Mouse (Mus musculus) lung, postnatal 4 days (tissue): ENCODE measurements around the gene Wwox.

ENCODE experiments used
- DNase-seq, 2 experiments: peaks; one replicate each; pipeline ENCODE4 v3.0.0; 2021

Wwox gene

GRCm38 (mm10) chr8:114439334-114440204, at the start of gene Wwox:
Gene Wwox (plus strand): TSS chr8:114439655.
- DNase-seq: peak; percentile 99 to 100

DNA sequence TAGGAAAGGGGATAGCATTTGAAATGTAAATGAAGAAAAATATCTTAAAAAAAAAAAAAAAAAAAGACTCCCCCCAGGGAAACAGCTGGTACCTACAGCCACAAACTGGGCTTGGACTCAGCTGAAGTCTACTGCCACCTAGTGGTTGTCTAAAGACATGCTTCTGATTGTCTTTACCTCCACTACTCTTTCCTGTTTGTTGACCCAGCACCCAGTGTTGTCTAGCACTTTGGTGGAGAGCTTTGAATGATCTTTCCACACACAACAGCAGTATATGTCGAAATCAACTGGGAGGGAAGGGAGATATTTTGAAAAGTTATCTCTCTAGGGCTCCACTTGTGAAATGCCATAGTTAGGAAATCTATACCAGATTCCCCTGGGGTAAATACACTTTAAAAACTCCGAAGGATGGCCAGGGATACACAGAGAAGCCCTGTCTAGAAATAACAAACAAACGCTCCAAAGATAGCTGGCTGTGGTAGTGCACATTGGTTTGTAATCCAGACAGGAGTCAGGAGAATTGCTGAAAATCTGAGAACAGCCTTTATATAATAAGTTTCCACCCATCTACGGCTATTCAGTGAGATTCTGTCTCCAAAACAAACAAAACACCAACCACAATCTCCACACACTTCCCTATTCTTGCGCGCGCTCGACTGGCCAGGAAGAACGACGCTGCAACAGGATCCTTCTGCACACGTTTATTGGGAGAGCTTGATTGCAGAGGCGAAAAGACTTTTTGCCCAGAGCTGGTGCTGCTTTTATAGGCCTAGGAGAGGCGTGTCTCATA, 48.8 kb upstream of the Wwox start:
- DNase-seq: no peak

GRCm38 (mm10) chr8:114398326-114398725, 41.1 kb upstream of the Wwox start:
- DNase-seq: no peak

- DNase-seq: no peak
Measured at GRCm38 (mm10) chr8:114399273-114399672, 40.2 kb upstream of the Wwox start.

GRCm38 (mm10) chr8:114401679-114402078, 37.8 kb upstream of the Wwox start:
- DNase-seq: no peak

DNA sequence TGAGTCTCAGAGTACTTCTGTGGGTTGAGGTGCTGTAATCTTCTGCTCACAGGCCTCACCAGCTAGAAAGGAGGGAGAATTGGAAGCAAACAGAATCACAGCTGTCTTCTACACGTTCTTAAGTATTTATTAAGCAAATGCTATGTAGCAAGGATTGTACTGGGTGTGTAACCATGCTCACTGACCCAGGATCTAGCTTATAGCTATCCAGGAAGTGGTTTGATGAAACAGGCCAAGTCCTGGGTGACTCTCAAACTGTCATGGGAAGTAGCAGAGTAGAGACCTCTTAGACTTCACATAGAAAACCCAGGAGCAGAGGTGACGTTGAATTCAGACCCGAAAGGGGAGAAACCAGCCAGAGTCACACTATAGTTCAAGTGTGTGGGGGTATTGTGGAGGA, 28.0 kb upstream of the Wwox start:
- no peak for DNase-seq

DNA sequence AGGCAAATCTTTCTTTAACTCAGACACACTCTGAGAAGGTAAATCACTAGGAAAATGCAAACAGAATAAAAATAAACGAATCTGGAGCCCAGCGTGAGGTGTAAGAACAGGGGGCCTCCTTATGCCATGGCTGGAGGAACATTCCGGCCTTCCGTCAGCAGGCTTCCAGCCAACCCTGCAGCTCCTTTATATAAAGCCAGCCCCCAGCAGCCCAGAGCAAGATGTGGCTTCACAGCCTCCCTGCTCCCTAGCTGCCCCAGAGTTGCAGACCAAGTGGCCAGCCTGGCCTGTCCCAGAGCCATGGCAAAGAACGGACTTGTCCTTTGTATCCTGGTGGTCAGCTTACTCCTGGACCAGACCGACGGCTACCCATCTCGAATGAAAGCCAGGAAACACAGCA, 21.7 kb upstream of the Wwox start, which contains the start of gene Clec3a:
Gene Clec3a, plus strand, starts transcription at position 301 of the 400 bp plus-strand sequence.
- no peak for DNase-seq

GRCm38 (mm10) chr8:114418486-114418885, 21.0 kb upstream of the Wwox start:
- no peak for DNase-seq

GRCm38 (mm10) chr8:114418904-114419303, 20.6 kb upstream of the Wwox start:
- no peak for DNase-seq

GRCm38 (mm10) chr8:114421544-114421943, 17.9 kb upstream of the Wwox start:
- DNase-seq: no peak

- DNase-seq: peak in 1 of 2 experiments; percentile 57
Measured at GRCm38 (mm10) chr8:114438236-114438635, 1.2 kb upstream of the Wwox start.

- no peak for DNase-seq
Measured at GRCm38 (mm10) chr8:114440205-114440589, 742 bp downstream of the Wwox start.

GRCm38 (mm10) chr8:114441616-114442015, 2.2 kb downstream of the Wwox start:
- DNase-seq: peak in 1 of 2 experiments; percentile 39

- no peak for DNase-seq
Measured at GRCm38 (mm10) chr8:114446884-114447283, 7.4 kb downstream of the Wwox start.

- no peak for DNase-seq
Measured at GRCm38 (mm10) chr8:114452278-114452677, 12.8 kb downstream of the Wwox start.

DNA sequence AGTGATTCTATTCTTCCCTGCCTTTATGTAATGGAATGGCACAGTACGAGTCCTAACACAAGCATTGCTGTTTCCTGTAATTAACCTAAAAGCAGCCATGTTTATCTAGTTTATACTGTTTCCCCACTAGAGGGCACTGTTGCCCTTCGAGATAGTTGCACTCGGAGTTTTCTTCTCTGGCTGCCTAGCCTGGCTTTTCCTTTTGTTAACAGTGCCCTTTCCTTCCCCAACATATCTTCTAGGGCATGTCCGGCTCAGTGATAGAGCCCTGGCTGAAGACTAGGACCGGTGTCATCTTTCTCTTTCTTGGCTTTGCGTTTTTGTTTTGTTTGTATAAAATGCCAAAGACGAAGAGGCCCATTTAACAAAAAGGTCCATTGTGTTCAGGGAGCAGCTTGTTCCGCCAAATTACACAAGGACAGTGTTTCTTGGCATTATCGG, 13.3 kb downstream of the Wwox start:
- peak; percentile 53 to 83 for DNase-seq

- DNase-seq: no peak
Measured at GRCm38 (mm10) chr8:114455302-114455701, 15.8 kb downstream of the Wwox start.

DNA sequence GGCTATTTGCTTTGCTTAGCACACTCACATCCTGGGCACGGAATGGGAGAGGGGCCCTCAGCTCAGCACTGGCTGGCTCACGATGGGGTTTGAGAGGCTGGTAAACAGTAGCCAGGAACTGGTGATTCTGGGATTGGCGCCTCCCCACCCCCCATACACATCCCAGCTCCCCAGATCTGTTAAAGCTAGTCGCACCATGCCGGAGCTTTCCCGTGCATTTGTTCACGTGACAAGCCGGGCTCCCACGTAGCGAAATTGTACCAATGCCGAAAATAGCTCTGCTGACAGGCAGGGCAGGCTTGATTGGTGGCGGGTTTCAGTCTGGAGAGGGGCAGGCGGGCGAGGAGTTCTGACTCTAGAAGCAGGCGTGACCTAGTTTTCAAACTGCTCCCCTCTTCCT, 16.5 kb downstream of the Wwox start:
- peak; percentile 60 to 84 for DNase-seq

- peak; percentile 56 to 85 for DNase-seq
Measured at GRCm38 (mm10) chr8:114458113-114458784, 18.8 kb downstream of the Wwox start.

DNA sequence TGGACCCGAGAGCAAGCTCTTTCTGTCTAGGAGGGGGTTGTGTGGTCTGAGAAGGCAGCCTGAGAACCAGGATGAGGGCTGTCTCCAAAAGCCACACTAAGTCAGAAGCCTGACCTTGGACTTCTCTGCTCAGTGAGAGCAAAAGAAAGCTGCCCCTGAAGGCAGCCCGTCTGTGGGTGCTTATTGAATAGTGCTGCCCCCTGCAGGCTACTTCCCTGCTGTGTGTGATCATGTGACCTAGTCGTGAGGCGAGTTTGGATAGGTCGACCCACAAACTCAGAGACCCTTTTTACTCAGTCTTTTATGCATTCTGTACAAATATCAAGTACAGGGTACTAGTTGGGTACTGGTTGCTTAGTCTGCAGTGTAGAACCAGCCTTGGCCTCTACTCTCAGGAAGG, 21.1 kb downstream of the Wwox start:
- DNase-seq: no peak

- DNase-seq: no peak
Measured at GRCm38 (mm10) chr8:114462591-114462990, 23.1 kb downstream of the Wwox start.

DNA sequence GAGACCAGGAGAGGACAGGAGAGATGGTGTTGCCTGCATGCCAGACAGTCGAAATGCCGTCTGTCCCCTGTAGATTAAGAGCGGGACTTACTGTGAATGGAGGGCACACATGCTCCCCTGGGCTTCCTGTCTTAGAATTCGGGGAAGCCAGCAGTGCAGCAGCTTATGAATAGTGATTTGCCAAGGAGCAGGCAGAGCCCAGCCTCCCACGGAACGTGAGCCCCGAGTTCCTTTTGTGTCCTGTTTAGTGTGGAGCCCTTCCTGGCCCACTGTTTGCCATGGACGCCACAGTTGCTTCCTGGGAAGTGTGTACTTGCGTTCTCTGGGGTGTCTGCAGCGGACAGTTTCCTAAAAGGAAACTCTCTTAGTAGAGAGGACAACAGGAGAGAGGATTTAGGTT, 23.9 kb downstream of the Wwox start:
- no peak for DNase-seq

- DNase-seq: peak in 1 of 2 experiments; percentile 41
Measured at GRCm38 (mm10) chr8:114468526-114469207, 29.2 kb downstream of the Wwox start.
